Mouse (Mus musculus): ENCODE data around the gene Rsrp1. TPM values are rescaled to one million over a fixed set of nuclear protein-coding genes. Genes with fewer than 3 reads are reported as not detected.

Gene Rsrp1
- polyA plus RNA-seq, 1 experiment from 2014 or later, result 341 TPM

GRCm38 (mm10) chr4:134967887-134968604 lies 44.7 kb downstream of the Rsrp1 start:
- H3K9me3 ChIP-seq (ENCODE audit: low read depth, low read length), result no peaks in the 10 kb centered on the region
- TF ChIP-seq CTCF (IDR thresholded peaks at IDR 0.05; ENCODE audit: low read depth), result no peak
- 68% methylated on average over 20 of the region's 20 CpGs for whole genome bisulfite sequencing
- no peaks in the 10 kb centered on the region for H3K36me3 ChIP-seq (ENCODE audit: insufficient read depth)
- H3K4me2 ChIP-seq, result no peak overlapping the region
- no peak for ATAC-seq (ENCODE audit: insufficient read depth)
- no peak for DNase-seq
- H3K27me3 ChIP-seq (ENCODE audit: insufficient read depth, low read length), result no peaks in the 10 kb centered on the region
- no peak overlapping the region for H3K27ac ChIP-seq (ENCODE audit: low read depth)
- no peaks in the 10 kb centered on the region for H3K4me1 ChIP-seq (ENCODE audit: insufficient read depth)
- H3K4me3 ChIP-seq (ENCODE audit: low read depth, low read length), result no peak overlapping the region
- H3K9ac ChIP-seq, result no peak overlapping the region

GRCm38 (mm10) chr4:134968605-134968976 lies 45.2 kb downstream of the Rsrp1 start:
- WGBS, result 68% methylated on average over 18 of the region's 18 CpGs
- Histone ChIP-seq H3K27me3 (ENCODE audit: insufficient read depth, low read length) (no peaks in the 10 kb centered on the region), H3K27ac (ENCODE audit: low read depth) (no peak overlapping the region), H3K9me3 (ENCODE audit: low read depth, low read length) (no peaks in the 10 kb centered on the region), H3K36me3 (ENCODE audit: insufficient read depth) (no peaks in the 10 kb centered on the region), H3K4me1 (ENCODE audit: insufficient read depth) (no peaks in the 10 kb centered on the region), H3K4me2 (no peak overlapping the region), H3K9ac (no peak overlapping the region), H3K4me3 (ENCODE audit: low read depth, low read length) (no peak overlapping the region)
- DNase-seq (no peak), ATAC-seq (ENCODE audit: insufficient read depth) (no peak)
- no peak for TF ChIP-seq CTCF (IDR thresholded peaks at IDR 0.05; ENCODE audit: low read depth)

- TF ChIP-seq CTCF (IDR thresholded peaks at IDR 0.05; ENCODE audit: low read depth), result peak; percentile 67
- ATAC-seq (ENCODE audit: insufficient read depth) (peak; percentile 90), DNase-seq (peak; percentile 77)
- Histone ChIP-seq H3K4me3 (ENCODE audit: low read depth, low read length) (no peak overlapping the region), H3K4me1 (ENCODE audit: insufficient read depth) (no peaks in the 10 kb centered on the region), H3K9me3 (ENCODE audit: low read depth, low read length) (no peaks in the 10 kb centered on the region), H3K9ac (no peak overlapping the region), H3K27ac (ENCODE audit: low read depth) (peak overlapping the region; percentile 86), H3K4me2 (no peak overlapping the region), H3K36me3 (ENCODE audit: insufficient read depth) (no peaks in the 10 kb centered on the region), H3K27me3 (ENCODE audit: insufficient read depth, low read length) (no peaks in the 10 kb centered on the region)
- WGBS, result 32% methylated on average over 14 of the region's 14 CpGs
Observed at GRCm38 (mm10) chr4:134975261-134975928, 52.0 kb downstream of the Rsrp1 start.

GRCm38 (mm10) chr4:134975929-134976308 lies 52.5 kb downstream of the Rsrp1 start:
- 84% methylated on average over 4 of the region's 4 CpGs for WGBS
- no peak for ATAC-seq (ENCODE audit: insufficient read depth)
- Histone ChIP-seq H3K9ac (no peak overlapping the region), H3K4me3 (ENCODE audit: low read depth, low read length) (no peak overlapping the region), H3K27me3 (ENCODE audit: insufficient read depth, low read length) (no peaks in the 10 kb centered on the region), H3K36me3 (ENCODE audit: insufficient read depth) (no peaks in the 10 kb centered on the region), H3K4me2 (no peak overlapping the region), H3K9me3 (ENCODE audit: low read depth, low read length) (no peaks in the 10 kb centered on the region), H3K4me1 (ENCODE audit: insufficient read depth) (no peaks in the 10 kb centered on the region), H3K27ac (ENCODE audit: low read depth) (peak overlapping the region; percentile 86)
- DNase-seq, result no peak
- TF ChIP-seq CTCF (IDR thresholded peaks at IDR 0.05; ENCODE audit: low read depth), result no peak

Other genes starting within 250 kb of the Rsrp1 start
- gene Man1c1, start 219.3 kb upstream of the Rsrp1 start, polyA plus RNA-seq (2014; fragmentation: Nextera tagmentation; extraction: Ambion mirVana), result 3.3 and 4.3 TPM in 2 replicates
- gene Ldlrap1, start 155.6 kb upstream of the Rsrp1 start, polyA plus RNA-seq (2014; fragmentation: Nextera tagmentation; extraction: Ambion mirVana), result 21.2 and 22.2 TPM in 2 replicates
- 34.4 and 36.5 TPM in 2 replicates for gene Maco1, start 70.2 kb upstream of the Rsrp1 start, polyA plus RNA-seq (2014; fragmentation: Nextera tagmentation; extraction: Ambion mirVana)
- gene Rhd, start 59.1 kb upstream of the Rsrp1 start, polyA plus RNA-seq (2014; fragmentation: Nextera tagmentation; extraction: Ambion mirVana), result 1.6 and 1.7 TPM in 2 replicates
- gene Tmem50a, start 8.6 kb upstream of the Rsrp1 start, polyA plus RNA-seq (2014; fragmentation: Nextera tagmentation; extraction: Ambion mirVana), result 151 and 155 TPM in 2 replicates
- gene Syf2, start 7.3 kb downstream of the Rsrp1 start, polyA plus RNA-seq (2014; fragmentation: Nextera tagmentation; extraction: Ambion mirVana), result 59.6 and 63.2 TPM in 2 replicates
- 0.04 and 0.16 TPM in 2 replicates for gene Runx3, start 197.1 kb downstream of the Rsrp1 start, polyA plus RNA-seq (2014; fragmentation: Nextera tagmentation; extraction: Ambion mirVana)